Mouse (Mus musculus) kidney, postnatal 4 days (tissue): ENCODE results near the gene Unc13b.

ENCODE experiments used
- DNase-seq, 2 experiments: peaks; one replicate each; pipeline ENCODE4 v3.0.0; 2021; ENCODE audit warnings: mixed read lengths in 2 of 2

Unc13b gene

GRCm38 (mm10) chr4:43240716-43241115 is 182.0 kb downstream of the Unc13b start:
- DNase-seq: no peak

- DNase-seq: peak; percentile 45 to 63
Measured at GRCm38 (mm10) chr4:43244022-43244421, 185.3 kb downstream of the Unc13b start.

- no peak for DNase-seq
Measured at GRCm38 (mm10) chr4:43245776-43246175, 187.0 kb downstream of the Unc13b start.

- no peak for DNase-seq
Measured at GRCm38 (mm10) chr4:43248026-43248425, 189.3 kb downstream of the Unc13b start.

GRCm38 (mm10) chr4:43248909-43249308 is 190.2 kb downstream of the Unc13b start:
- DNase-seq: no peak

- no peak for DNase-seq
Measured at GRCm38 (mm10) chr4:43251269-43251668, 192.5 kb downstream of the Unc13b start.

GRCm38 (mm10) chr4:43257040-43257439 is 198.3 kb downstream of the Unc13b start:
- no peak for DNase-seq

GRCm38 (mm10) chr4:43258556-43258955 is 199.8 kb downstream of the Unc13b start:
- DNase-seq: no peak

- DNase-seq: no peak
Measured at GRCm38 (mm10) chr4:43259435-43259834, 200.7 kb downstream of the Unc13b start.

DNA sequence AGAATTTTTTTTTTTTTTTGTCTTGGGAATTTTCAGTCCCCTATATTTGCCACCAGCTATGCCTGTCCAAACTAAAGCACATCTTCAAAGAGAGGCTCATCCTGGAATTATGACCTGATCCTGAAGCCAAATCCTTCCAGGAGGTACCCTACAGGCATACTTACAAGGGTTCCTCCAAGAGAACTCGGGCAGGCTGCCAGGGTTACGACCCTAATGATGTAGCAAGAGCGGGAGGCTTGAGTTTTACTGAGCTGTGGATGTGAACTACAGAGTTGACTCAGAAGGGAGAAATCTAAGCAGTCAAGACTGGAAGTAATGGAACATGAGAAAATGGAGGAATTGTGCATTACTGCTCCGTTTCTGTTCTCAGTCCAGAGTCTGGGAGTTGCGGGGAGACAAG is 201.3 kb downstream of the Unc13b start:
- DNase-seq: peak; percentile 64 to 69

GRCm38 (mm10) chr4:43262821-43263220 is 204.1 kb downstream of the Unc13b start:
- DNase-seq: no peak

- no peak for DNase-seq
Measured at GRCm38 (mm10) chr4:43266146-43266545, 207.4 kb downstream of the Unc13b start.

- peak; percentile 90 to 93 for DNase-seq
Measured at GRCm38 (mm10) chr4:43266623-43267322, 208.0 kb downstream of the Unc13b start, which contains the start of gene Atp8b5. Gene Atp8b5 (plus strand): TSS chr4:43267159.

DNA sequence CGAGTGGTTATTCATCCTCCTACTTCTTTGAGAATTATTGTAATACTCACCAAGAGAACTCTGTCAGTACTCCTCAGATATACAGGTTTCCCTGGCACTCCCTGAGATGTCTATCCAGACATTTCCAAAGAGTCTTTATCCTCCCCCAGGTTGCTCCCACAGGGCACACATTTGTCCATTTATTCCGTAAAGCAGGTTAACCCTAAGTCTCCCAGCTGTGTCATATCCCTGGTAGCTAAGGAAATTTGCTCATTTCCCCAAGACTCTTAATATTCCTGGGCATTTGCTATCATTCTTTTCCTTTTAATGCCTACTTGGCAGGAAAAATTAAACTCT is 208.5 kb downstream of the Unc13b start:
- DNase-seq: no peak

DNA sequence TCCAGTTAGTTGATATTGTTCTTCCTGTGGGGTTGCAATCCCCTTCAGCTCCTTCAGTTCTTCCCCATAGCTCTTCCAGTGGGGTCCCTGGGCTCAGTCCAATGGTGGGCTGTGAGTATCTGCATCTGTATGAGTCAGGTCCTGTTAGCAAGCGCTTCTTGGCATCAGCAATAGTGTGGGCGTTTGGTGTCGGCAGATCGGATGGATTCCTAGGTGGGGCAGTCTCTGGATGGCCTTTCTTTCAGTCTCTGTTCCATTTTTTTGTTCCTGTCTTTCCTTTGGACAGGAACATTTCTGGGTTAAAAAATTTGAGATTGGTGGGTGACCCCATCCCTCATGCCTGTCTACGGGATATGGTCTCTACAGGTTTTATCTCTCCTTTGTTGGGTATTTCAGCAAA is 226.7 kb downstream of the Unc13b start:
- DNase-seq: no peak

DNA sequence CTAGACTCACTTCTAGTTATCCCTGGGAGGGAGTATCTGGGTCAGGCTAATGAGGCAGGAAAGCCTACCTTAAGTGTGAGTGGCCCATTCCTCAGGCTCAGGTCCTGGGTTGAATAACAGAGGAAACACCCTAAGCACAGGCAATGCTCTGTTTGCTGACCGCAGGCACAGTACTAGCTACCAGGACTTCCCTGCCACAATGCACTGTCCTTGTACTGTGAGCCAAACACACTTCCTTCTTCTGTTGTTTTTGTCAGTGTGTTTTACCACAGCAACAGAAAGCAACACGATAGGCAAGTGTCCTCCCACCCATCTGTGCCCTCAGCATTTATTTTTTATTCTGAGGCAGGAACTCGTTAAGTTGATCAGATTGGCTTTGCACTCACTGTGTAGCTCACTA is 228.6 kb downstream of the Unc13b start:
- no peak for DNase-seq

DNA sequence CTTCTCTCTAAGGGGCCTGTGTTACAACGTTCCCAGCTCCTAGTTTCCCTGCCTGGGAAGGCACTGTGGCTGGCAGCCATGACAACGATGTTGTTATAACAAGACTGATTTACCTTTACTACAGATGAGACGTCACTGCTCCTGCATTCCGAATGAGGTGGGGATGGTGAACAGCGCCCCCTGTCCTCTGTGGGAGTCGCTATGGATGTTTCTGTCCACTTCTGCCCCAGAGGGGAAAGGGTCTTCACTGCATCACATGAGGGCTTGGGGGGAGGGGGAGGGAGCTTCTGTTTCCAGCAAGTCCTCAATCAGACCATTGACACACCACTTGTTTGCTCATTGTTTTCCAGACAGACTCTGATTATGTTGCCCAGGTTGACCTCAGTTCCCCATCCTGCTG is 235.2 kb downstream of the Unc13b start:
- DNase-seq: peak; percentile 18 to 42

DNA sequence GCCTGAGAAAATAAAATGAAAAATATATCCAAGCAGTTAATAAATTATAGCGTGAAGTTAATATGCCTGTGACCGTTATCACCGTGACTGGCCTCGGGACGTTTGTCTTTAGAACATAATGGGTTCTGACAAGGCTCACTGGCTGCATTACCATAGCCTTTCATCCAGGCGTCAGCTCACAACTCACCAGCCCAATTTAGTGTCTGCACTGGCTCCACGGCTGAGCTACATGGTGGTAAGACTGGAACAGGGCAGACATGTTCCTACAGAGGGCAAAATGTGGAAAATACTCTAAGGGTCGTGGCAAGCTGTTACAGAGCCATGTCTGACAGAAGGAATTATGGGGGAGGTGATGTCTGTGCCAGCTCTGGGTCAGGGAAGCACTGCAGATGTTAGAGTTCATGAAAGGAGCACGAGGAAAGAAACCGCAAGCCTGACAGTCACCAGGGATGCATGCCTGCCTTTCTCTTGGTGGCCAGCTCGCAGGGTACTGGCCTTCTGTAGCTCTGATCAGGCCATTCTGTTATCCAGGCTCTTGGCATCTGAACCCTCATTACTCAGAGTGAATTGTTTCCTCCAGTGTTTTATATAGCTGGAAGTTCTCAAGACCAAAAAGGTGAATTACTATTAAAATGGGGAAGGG is 251.1 kb downstream of the Unc13b start:
- peak; percentile 21 to 47 for DNase-seq
